Mouse (Mus musculus): ENCODE results near the gene Trim33. TPM values are rescaled to one million over a fixed set of nuclear protein-coding genes. Genes with fewer than 3 reads are reported as not detected.

Trim33 gene
- polyA plus RNA-seq, 1 experiment from 2014 or later: 15.8 TPM

DNA sequence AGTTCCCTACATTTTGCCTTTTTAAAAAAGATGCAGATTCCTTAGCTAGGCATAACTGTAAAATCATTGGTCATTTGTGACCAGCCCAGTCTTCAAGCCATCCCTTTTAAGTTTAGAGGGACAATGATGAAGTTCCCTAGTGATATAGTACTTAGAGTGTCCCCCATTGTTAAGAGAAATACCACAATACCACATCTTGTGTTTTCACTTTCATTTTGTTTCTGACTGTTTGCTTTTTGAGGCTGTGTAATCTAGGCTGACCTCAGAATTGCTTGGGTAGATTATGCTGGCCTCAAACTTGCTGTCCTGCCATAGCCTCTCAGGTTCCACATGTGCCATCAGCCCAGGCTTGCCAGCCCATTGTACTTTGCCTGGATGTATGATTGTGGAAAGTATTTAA is 35.2 kb downstream of the Trim33 start:
- H3K36me3 ChIP-seq (ENCODE audit: control insufficient read depth, insufficient read depth, low read length): peaks cover 3% of the 10 kb centered on the region; the same call in 1 of the 2 replicates
- H3K4me2 ChIP-seq: no peak overlapping the region
- no peaks in the 10 kb centered on the region for H3K27me3 ChIP-seq (ENCODE audit: control insufficient read depth, insufficient read depth, low read length)
- H3K4me1 ChIP-seq (ENCODE audit: control insufficient read depth, insufficient read depth, low read length): no peaks in the 10 kb centered on the region
- H3K4me3 ChIP-seq (ENCODE audit: low read depth, low read length): no peak overlapping the region
- ATAC-seq (replicated peaks; ENCODE audit: insufficient number of reproducible peaks, low FRiP score, low TSS enrichment): no peak
- H3K27ac ChIP-seq (ENCODE audit: low read depth, low read length): no peak overlapping the region
- H3K9me3 ChIP-seq (replicated peaks; ENCODE audit: control insufficient read depth, low read length): no peaks in the 10 kb centered on the region
- no peak overlapping the region for H3K9ac ChIP-seq (ENCODE audit: low read depth, low read length)

DNA sequence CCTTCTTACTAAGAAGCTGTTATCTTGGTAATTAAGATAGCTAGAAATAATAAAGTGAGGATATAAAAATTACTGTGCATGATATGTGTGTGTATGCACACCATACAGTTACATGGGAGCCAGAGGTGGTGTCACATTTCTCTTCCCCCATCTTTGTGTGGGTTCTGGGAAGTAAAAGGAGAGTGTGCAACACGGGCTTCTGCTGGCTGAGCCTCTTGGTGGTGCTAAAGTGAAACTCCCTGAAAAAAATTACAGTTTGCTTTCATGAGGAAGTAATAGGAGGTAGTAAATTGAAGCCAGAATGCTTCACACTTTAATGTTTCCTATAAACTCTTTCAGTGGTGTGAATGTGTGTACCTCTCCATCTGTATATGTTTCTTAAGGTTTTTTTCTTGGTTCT is 56.3 kb downstream of the Trim33 start:
- no peak overlapping the region for H3K27ac ChIP-seq (ENCODE audit: low read depth, low read length)
- no peak for ATAC-seq (replicated peaks; ENCODE audit: insufficient number of reproducible peaks, low FRiP score, low TSS enrichment)
- 67% methylated on average over 1 of the region's 1 CpGs for WGBS (ENCODE audit: insufficient replicate concordance)
- H3K36me3 ChIP-seq (ENCODE audit: control insufficient read depth, insufficient read depth, low read length): peaks cover 9% of the 10 kb centered on the region
- H3K4me1 ChIP-seq (ENCODE audit: control insufficient read depth, insufficient read depth, low read length): no peaks in the 10 kb centered on the region
- H3K4me3 ChIP-seq (ENCODE audit: low read depth, low read length): no peak overlapping the region
- no peaks in the 10 kb centered on the region for H3K27me3 ChIP-seq (ENCODE audit: control insufficient read depth, insufficient read depth, low read length)
- H3K4me2 ChIP-seq: no peak overlapping the region
- no peak overlapping the region for H3K9ac ChIP-seq (ENCODE audit: low read depth, low read length)
- no peaks in the 10 kb centered on the region for H3K9me3 ChIP-seq (replicated peaks; ENCODE audit: control insufficient read depth, low read length)

DNA sequence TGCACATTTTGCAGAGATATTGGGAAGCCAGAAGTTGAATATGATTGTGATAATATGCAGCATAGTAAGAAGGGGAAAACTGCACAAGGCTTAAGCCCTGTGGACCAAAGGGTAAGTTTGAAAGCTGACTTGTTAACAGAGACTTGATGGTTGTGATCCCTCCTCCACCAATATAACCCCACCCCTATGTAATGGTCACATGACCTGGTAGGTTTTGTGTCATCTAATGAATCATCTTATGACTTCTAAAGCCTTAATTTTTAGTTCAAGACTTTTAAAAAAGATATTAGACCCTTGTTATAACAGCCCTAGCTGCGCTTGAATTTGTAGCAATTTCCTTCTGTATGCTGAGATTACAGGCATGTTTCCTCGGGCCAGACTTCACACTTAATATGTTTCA is 67.6 kb downstream of the Trim33 start:
- H3K36me3 ChIP-seq (ENCODE audit: control insufficient read depth, insufficient read depth, low read length): peaks cover 6% of the 10 kb centered on the region
- H3K4me2 ChIP-seq: no peak overlapping the region
- no peak overlapping the region for H3K4me3 ChIP-seq (ENCODE audit: low read depth, low read length)
- WGBS (ENCODE audit: insufficient replicate concordance): 94% methylated on average over 2 of the region's 2 CpGs
- no peak overlapping the region for H3K27ac ChIP-seq (ENCODE audit: low read depth, low read length)
- no peak for ATAC-seq (replicated peaks; ENCODE audit: insufficient number of reproducible peaks, low FRiP score, low TSS enrichment)
- no peaks in the 10 kb centered on the region for H3K4me1 ChIP-seq (ENCODE audit: control insufficient read depth, insufficient read depth, low read length)
- no peaks in the 10 kb centered on the region for H3K9me3 ChIP-seq (replicated peaks; ENCODE audit: control insufficient read depth, low read length)
- H3K27me3 ChIP-seq (ENCODE audit: control insufficient read depth, insufficient read depth, low read length): no peaks in the 10 kb centered on the region
- no peak overlapping the region for H3K9ac ChIP-seq (ENCODE audit: low read depth, low read length)

DNA sequence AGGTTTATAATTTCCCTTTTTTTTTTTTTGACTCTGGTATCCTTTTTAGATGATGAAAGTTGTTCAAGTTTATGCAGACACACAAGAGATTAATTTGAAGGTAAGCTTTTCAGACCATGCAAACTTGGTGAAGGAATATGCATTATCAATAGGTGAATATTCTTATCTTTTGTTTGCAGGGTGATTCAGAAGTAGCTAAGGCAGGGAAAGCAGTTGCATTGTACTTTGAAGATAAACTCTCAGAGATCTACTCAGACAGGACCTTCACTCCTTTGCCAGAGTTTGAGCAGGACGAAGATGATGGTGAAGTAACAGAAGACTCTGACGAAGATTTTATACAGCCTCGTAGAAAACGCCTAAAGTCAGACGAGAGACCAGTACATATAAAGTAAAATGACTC is 74.4 kb downstream of the Trim33 start:
- H3K36me3 ChIP-seq (ENCODE audit: control insufficient read depth, insufficient read depth, low read length): peaks cover 6% of the 10 kb centered on the region; the same call in 1 of the 2 replicates
- no peak overlapping the region for H3K4me3 ChIP-seq (ENCODE audit: low read depth, low read length)
- H3K27me3 ChIP-seq (ENCODE audit: control insufficient read depth, insufficient read depth, low read length): no peaks in the 10 kb centered on the region
- no peak overlapping the region for H3K27ac ChIP-seq (ENCODE audit: low read depth, low read length)
- no peaks in the 10 kb centered on the region for H3K9me3 ChIP-seq (replicated peaks; ENCODE audit: control insufficient read depth, low read length)
- no peak overlapping the region for H3K4me2 ChIP-seq
- H3K9ac ChIP-seq (ENCODE audit: low read depth, low read length): no peak overlapping the region
- WGBS (ENCODE audit: insufficient replicate concordance): 86% methylated on average over 5 of the region's 5 CpGs
- no peak for ATAC-seq (replicated peaks; ENCODE audit: insufficient number of reproducible peaks, low FRiP score, low TSS enrichment)
- H3K4me1 ChIP-seq (ENCODE audit: control insufficient read depth, insufficient read depth, low read length): no peaks in the 10 kb centered on the region

DNA sequence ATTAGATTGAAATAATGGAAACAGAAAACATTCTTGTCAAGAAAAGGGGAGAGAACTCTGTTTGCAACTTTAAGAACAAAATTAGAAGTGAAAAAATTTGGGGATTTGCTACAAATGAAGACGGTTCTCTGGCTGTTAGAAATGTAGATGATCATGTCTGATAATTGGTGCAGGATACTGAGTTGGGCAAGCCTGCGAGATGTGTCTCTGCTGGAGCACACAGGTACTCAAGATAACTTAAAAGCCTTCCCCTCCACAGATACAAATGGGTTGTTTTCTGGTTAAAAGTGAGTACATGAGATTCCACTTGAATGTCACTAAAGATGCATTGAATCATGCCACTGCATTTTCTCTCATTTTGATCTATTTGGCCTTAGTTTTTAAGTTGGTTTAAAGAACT is 74.9 kb downstream of the Trim33 start:
- WGBS (ENCODE audit: insufficient replicate concordance): 84% methylated on average over 2 of the region's 2 CpGs
- Histone ChIP-seq H3K36me3 (ENCODE audit: control insufficient read depth, insufficient read depth, low read length) (peaks cover 6% of the 10 kb centered on the region; the same call in 1 of the 2 replicates), H3K27me3 (ENCODE audit: control insufficient read depth, insufficient read depth, low read length) (no peaks in the 10 kb centered on the region), H3K9ac (ENCODE audit: low read depth, low read length) (no peak overlapping the region), H3K9me3 (replicated peaks; ENCODE audit: control insufficient read depth, low read length) (no peaks in the 10 kb centered on the region), H3K4me3 (ENCODE audit: low read depth, low read length) (no peak overlapping the region), H3K4me1 (ENCODE audit: control insufficient read depth, insufficient read depth, low read length) (no peaks in the 10 kb centered on the region), H3K4me2 (no peak overlapping the region), H3K27ac (ENCODE audit: low read depth, low read length) (no peak overlapping the region)
- no peak for ATAC-seq (replicated peaks; ENCODE audit: insufficient number of reproducible peaks, low FRiP score, low TSS enrichment)

DNA sequence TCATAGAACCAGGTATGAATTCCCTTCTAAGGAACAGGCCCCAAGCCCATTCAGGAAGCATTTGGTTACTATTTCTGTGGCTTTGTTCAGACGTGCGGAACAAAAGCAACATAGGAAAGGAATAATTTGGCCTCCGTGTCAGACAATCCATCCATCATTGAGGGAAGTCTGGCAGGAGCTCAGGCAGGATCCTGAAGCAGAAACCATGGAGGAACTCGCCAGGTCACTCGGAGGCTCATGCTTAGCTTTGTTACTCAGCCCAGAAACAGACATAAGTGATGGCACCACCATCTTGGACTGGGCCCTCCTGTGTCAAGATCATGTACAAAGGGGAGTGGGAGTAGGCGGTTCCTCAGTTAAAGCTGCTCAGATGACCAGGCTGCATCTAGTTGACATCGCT is 82.1 kb downstream of the Trim33 start:
- Histone ChIP-seq H3K4me2 (no peak overlapping the region), H3K4me3 (ENCODE audit: low read depth, low read length) (no peak overlapping the region), H3K36me3 (ENCODE audit: control insufficient read depth, insufficient read depth, low read length) (no peaks in the 10 kb centered on the region), H3K9ac (ENCODE audit: low read depth, low read length) (no peak overlapping the region), H3K27me3 (ENCODE audit: control insufficient read depth, insufficient read depth, low read length) (no peaks in the 10 kb centered on the region), H3K27ac (ENCODE audit: low read depth, low read length) (no peak overlapping the region), H3K4me1 (ENCODE audit: control insufficient read depth, insufficient read depth, low read length) (no peaks in the 10 kb centered on the region), H3K9me3 (replicated peaks; ENCODE audit: control insufficient read depth, low read length) (no peaks in the 10 kb centered on the region)
- no peak for ATAC-seq (replicated peaks; ENCODE audit: insufficient number of reproducible peaks, low FRiP score, low TSS enrichment)
- 86% methylated on average over 7 of the region's 7 CpGs for WGBS (ENCODE audit: insufficient replicate concordance)

DNA sequence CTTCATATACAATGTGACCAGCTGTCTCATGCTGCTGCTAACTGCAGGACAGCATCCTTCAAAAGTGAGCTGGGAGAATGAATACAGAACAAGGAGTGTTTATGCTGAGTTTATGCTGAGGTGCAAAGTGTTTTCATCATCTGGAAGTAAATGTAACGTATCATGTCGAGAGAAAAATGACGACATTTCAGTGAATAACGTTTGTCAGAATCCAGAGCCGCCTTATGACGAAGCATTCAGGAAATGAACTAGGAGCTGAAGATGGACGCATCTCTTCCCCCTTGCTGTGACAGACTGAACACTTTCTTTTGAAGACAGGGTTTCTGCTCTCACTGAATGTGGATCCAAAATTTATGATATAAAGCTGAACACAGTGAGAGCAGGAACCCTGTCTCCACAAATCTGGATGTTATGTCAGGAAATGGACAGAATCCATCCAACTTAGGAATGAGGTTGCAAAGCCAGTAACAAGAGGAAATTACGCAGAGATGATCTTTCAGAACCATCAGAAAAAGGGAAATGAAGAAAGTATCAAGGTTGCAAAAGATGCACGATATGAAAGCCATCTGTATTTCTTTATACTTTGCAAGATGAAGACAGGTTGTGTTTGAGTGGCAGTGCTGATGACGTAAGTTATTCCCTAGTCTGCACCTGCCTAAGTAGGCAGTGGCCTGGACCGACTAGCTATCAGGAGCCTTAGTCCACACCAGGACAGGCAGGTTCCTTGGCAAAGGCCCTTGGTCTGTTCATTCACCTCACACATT is 85.3 kb downstream of the Trim33 start:
- WGBS (ENCODE audit: insufficient replicate concordance): 84% methylated on average over 11 of the region's 11 CpGs
- Histone ChIP-seq H3K4me2 (no peak overlapping the region), H3K4me1 (ENCODE audit: control insufficient read depth, insufficient read depth, low read length) (no peaks in the 10 kb centered on the region)

DNA sequence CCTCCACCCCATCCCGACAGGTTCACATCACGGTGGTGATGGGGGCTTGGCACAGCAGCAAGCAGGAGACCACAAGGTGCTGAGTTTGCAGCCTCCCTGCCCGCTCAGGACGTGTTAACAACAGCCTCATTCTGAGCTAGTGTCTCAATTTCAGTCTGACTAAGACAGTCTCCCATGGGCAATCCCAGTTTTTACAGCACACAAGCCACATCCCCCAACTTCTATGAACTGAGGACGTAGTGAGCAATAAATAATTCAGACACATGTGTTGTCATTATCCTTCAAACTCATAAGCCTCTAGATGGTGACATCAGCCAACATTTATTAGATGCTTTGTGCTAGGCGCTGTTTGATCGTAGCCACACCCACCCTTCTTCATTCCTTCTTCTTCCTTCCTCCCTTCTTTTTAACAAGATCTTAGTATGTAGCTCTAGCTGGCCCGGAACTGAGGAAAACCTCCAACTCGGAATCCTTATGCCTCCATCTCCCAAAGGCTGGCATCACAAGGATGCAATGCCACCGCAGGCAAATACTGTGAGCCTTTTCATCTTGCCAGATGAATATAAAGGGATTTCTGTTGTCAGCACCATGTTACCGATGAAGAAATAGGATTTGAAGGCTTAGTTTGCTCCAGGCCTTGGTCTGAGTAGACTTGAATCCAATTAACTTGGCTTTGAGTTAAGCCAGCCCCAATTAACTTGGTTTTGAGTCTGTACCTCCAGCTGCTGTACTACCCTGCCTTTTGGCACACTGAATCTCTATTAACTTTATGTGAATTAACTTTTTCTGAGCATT is 88.3 kb downstream of the Trim33 start:
- H3K9me3 ChIP-seq (replicated peaks; ENCODE audit: control insufficient read depth, low read length): no peaks in the 10 kb centered on the region
- no peak overlapping the region for H3K27ac ChIP-seq (ENCODE audit: low read depth, low read length)
- no peaks in the 10 kb centered on the region for H3K4me1 ChIP-seq (ENCODE audit: control insufficient read depth, insufficient read depth, low read length)
- no peak overlapping the region for H3K4me2 ChIP-seq
- no peak for ATAC-seq (replicated peaks; ENCODE audit: insufficient number of reproducible peaks, low FRiP score, low TSS enrichment)
- no peaks in the 10 kb centered on the region for H3K36me3 ChIP-seq (ENCODE audit: control insufficient read depth, insufficient read depth, low read length)
- H3K9ac ChIP-seq (ENCODE audit: low read depth, low read length): no peak overlapping the region
- no peak overlapping the region for H3K4me3 ChIP-seq (ENCODE audit: low read depth, low read length)
- 78% methylated on average over 11 of the region's 11 CpGs for WGBS (ENCODE audit: insufficient replicate concordance)
- H3K27me3 ChIP-seq (ENCODE audit: control insufficient read depth, insufficient read depth, low read length): no peaks in the 10 kb centered on the region

More for the DNA sequence above, 85.3 kb downstream of the Trim33 start:
- Histone ChIP-seq H3K4me3 (ENCODE audit: low read depth, low read length) (no peak overlapping the region), H3K9ac (ENCODE audit: low read depth, low read length) (no peak overlapping the region), H3K36me3 (ENCODE audit: control insufficient read depth, insufficient read depth, low read length) (no peaks in the 10 kb centered on the region), H3K27ac (ENCODE audit: low read depth, low read length) (no peak overlapping the region), H3K27me3 (ENCODE audit: control insufficient read depth, insufficient read depth, low read length) (no peaks in the 10 kb centered on the region), H3K9me3 (replicated peaks; ENCODE audit: control insufficient read depth, low read length) (no peaks in the 10 kb centered on the region)
- no peak for ATAC-seq (replicated peaks; ENCODE audit: insufficient number of reproducible peaks, low FRiP score, low TSS enrichment)

All from heart, embryonic 11.5 days (tissue).